Mouse (Mus musculus): ENCODE data around the gene Mtfr1l.

DNA sequence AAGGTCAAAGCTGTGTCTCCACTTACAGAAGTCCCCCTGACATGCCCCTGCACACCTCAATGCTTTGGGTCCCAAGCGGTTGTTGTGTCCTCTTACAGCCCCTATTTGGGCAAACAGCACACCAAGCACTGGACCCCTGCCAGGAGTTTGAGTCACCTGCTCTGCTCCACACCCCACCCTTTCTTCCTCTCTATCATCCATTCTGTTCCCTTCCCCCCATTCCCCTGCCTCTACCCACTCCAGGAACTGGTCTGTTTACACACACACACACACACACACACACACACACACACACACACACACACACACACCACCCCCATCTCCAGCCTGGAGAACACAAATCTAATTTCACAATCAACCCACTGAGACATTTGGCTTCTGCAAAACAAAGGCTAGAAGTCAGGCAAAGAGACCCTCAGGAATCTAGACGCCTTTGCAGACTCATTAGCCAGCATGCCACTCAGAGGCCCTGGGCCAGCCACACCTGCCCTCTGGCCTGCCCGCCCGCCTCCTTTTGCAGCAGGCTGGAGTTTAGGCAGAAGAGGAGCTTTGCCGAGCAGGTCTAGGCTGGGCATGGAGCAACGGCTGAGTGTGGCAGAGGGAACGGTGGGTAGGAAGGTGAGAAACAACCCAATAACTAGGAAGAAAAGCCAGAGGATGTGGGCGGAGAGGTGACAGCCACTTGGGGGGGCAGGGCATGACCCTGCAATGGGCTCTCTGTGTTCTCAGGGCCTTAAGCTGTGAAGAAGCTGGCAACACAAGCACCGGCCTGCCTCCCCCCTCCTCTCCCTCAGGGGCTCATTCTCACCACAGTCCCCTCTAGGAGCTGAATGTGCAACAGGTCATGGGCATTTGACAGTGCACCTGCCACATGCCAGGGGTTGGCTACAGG lies 11.9 kb upstream of the Mtfr1l start:
- TF ChIP-seq CTCF (IDR thresholded peaks at IDR 0.05; ENCODE audit: low read depth), result no peak
- no peak for TF ChIP-seq EP300 (IDR thresholded peaks at IDR 0.05; ENCODE audit: low read depth)

Measured in heart, postnatal 0 days (tissue).